Mouse (Mus musculus): ENCODE data around the gene Psmd5.
"Not testable (repeated sequence)": the region's sequence is repeated elsewhere in the genome, so short reads cannot be mapped to it uniquely, and the experiment has no call there.

The Psmd5 gene

GRCm38 (mm10) chr2:34825827-34826459 lies 48.8 kb downstream of the Psmd5 start, which contains the start of gene Fbxw2:
Gene Fbxw2, minus strand, starts transcription at chr2:34826311.
- DNase-seq: peak; percentile 90

- DNase-seq: no peak
These were observed 56.3 kb downstream of the Psmd5 start for GRCm38 (mm10) chr2:34818492-34818891.

DNA sequence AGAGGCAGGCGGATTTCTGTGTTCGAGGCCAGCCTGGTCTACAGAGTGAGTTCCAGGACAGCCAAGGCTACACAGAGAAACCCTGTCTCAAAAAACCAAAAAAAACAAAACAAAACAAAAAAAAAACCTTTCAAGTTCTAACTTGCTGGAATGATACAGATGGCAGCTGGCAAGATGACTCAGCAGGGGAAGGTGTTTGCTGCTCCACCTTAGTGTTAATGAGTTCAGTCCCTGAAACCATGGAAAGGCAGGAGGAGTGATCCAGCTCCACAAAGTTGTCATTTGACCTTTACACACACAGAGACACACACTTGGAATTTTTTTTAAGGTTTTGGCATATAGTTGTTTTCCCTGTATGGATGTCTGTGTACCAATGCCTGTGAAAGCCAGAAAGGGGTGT lies 58.9 kb downstream of the Psmd5 start:
- DNase-seq: not testable (repeated sequence)

DNA sequence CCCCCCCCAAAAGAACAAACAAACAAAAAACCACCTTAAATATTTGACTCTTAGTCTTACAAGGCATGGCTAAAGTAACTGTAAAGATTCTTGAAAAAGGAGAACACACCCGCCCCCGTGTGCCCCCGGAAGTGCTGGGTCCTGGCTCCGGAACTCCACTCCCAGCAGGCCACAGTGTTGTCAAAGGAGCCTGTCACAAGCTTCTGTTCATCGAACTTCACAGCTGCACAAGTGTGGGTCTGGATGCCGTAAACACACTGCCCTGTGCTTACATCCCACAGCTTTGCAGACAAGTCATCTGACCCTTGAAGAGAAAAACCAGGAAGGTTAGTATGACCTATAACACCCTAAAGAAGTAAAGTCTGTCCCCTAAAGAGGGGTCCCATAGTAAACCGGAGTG lies 62.1 kb downstream of the Psmd5 start:
- DNase-seq: no peak

DNA sequence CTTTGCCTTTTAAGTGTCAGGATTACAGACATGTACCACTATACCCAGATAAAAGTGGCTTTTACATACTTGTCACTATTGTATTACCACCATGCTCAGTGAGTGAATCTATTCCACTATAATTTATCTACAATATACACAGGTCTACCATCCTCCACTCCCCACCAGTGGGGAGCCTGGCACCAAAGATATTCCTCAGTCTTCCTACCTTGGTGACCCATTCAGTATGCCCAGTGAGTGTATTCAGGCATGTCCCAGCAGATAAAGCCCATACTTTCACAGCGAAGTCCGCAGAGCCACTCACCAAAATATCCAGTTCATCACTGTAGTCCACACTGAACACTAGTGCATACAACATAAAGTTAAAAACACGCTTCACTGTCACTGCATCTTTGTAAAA lies 64.0 kb downstream of the Psmd5 start:
- no peak for DNase-seq

- no peak for DNase-seq
These were observed 65.2 kb downstream of the Psmd5 start for GRCm38 (mm10) chr2:34809568-34809967.

DNA sequence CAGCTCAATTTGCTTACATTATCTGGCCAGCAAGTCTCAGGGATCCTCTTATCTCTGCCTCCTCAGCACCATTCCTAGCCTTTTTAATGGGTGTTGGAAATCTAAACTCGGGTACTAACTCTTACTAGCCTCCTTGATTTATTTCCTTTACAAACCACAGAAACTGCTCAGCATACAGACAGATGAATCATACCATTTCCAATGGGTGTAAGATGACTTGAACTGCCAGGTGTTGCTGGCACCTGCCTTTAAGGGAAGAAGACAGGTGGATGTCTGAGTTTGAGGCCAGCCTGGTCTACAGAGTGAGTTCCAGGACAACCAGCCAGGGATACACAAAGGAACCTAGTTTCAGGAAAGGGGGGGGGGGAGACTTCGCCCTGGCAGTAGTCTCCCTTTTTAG lies 66.7 kb downstream of the Psmd5 start:
- no peak for DNase-seq

DNA sequence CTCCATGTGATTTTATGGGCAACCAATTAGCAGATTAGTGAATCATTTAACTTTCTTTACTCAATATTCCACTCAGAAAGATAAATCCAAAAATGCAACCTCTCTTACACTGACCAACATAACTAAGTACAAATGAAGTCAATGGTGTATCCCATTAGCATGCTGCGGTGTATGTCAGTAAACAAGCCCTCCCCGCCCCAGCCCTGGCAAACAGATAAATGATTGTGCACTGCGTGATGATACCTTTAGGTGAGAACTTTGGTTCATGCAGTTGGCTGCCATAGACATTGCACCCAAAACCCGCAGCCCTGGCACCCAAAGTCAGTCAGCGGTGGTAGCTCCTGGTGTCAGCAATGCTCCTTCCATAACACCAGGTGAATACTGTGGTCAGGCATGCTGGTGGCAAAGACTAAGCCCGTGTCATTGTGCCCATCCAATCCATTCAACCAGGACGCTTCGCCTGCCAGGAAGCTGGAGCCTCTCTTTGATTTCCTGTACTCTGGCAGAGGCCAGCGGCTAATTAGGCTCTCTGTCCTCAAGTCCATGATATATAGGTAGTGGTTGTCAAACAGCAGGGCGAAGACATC lies 69.3 kb downstream of the Psmd5 start:
- no peak for DNase-seq

GRCm38 (mm10) chr2:34804815-34805214 lies 70.0 kb downstream of the Psmd5 start:
- no peak for DNase-seq

- no peak for DNase-seq
These were observed 70.6 kb downstream of the Psmd5 start for GRCm38 (mm10) chr2:34804172-34804571.

DNA sequence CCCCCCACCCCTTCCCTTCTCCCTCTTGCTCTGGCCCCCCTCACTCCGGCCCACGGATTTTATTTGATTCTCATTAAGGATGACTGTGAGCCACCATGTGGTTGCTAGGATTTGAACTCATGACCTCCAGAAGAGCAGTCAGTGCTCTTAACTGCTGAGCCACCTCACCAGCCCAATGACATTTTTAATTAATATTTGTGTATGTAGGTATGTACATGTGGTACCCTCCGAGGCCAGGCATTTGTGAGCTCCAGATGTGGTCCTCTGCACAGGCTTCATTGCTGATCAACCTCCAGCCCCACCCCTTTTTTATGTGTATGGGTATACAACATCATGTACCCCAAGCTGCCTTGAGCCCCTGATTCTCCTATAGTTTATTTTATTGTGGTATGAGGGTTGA lies 71.0 kb downstream of the Psmd5 start:
- DNase-seq: no peak

DNA sequence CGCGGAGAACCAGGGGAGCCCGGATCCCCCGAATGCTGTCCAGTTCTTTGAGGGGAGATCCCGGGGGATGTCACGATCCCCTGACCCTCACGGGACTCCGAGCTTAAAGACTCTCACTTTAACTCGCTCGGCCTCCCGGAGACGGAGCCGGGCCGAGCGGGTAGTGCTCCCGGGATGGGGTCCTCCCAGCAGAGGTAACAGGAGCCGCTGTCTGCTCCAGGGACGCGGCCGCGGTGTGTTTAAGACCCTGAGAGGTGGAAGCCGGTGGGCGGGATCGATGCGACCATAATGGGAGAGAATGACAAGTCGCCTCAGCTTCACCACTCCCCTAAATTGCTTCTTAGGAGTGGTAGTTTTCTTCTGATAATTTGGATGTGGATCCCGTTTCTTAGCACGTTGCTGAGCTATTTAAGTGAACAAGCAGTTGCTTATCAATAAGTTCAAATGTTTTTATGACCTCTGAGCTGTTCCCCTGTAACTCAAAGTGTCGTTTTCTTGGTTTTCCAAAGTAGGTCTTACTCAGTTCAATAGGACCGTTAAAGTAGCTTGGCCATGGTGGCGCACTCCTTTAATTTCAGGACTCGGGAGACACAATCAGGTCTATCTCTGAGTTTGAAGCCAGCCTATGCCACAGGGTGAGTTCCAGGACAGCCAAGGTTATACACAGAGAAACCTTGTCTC lies 72.1 kb downstream of the Psmd5 start:
- DNase-seq: peak; percentile 41

DNA sequence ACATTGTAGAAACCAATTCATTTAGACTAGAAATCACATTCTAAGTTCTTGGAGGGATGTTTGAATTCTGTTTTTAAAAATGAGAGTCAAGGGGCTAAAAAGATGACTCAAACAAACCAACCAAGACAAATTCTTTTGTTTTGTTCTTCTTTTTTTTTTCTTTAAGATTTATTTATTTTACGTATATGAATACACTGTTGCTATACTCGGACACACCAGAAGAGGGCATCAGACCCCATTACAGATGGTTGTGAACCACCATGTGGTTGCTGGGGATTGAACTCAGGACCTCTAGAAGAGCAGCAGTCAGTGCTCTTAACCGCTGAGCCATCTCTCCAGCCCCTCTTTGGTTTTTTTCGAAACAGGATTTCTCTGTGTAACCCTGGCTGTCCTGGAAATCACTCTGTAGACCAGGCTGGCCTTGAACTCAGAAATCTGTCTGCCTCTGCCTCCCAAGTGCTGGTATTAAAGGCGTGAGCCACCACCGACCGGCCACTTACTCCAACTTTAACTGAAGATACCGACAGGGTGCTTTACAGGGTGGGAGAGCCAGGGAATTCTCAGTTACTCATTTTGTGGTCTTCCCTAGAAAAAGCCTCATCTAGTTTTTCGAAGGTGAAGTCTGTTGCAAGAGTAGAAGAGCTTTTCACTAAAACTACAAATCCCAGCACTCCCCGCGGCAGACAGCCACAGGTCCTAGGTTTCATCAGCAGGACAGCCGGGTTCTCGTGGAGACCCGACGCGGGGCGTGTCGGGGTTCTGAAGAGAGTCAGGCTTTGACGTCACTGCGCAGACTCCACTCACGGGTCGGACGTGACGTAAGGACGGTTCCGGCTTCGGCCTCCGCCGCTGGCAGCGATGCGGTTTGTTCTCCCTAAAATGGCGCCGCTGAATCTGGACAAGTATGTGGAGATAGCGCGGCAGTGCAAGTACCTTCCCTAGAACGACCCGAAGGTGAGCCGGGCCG lies 73.0 kb downstream of the Psmd5 start:
- DNase-seq: peak; percentile 94

- no peak for DNase-seq
These were observed 74.4 kb downstream of the Psmd5 start for GRCm38 (mm10) chr2:34800371-34800770.
